Mouse (Mus musculus) embryonic facial prominence, embryonic 11.5 days (tissue): ENCODE data around the gene Cyb5r3. TPM values are rescaled to one million over a fixed set of nuclear protein-coding genes. Genes with fewer than 3 reads are reported as not detected.

Experiments used
- ATAC-seq: fragments of 200-750 bp; cut with Nextera tagmentation; replicated peaks from 2 replicates; pipeline ENCODE4 v1.8.0; 2017; ENCODE audit warnings: low read depth; ENCODE audit not compliant: insufficient number of reproducible peaks, low FRiP score, low TSS enrichment
- DNase-seq: peaks from one replicate; pipeline ENCODE4 v3.0.0-alpha.2; 2015; ENCODE audit warnings: low spot score
- H3K27ac ChIP-seq: fragments of 300-500 bp; sonication (generic); replicated peaks from 2 replicates; pipeline ENCODE4 v1.5.1; 2014; ENCODE audit warnings: mild to moderate bottlenecking, low read depth, low read length, control low read depth
- H3K27me3 ChIP-seq: fragments of 300-500 bp; sonication (generic); 2 replicates; pipeline ENCODE4 v1.6.1; 2014; ENCODE audit warnings: mild to moderate bottlenecking, low read length, moderate library complexity, mixed read lengths; ENCODE audit not compliant: control insufficient read depth, insufficient read depth
- H3K36me3 ChIP-seq: fragments of 300-500 bp; sonication (generic); replicated peaks from 2 replicates; pipeline ENCODE4 v1.6.1; 2014; ENCODE audit warnings: low read depth, mild to moderate bottlenecking, low read length, moderate library complexity, mixed read lengths; ENCODE audit not compliant: control insufficient read depth, insufficient read depth
- H3K4me1 ChIP-seq: fragments of 300-500 bp; sonication (generic); 2 replicates; pipeline ENCODE4 v1.6.1; 2014; ENCODE audit warnings: low read length, mixed read lengths; ENCODE audit not compliant: control insufficient read depth, insufficient read depth
- H3K4me2 ChIP-seq: fragments of 300-500 bp; sonication (generic); 2 replicates; pipeline ENCODE4 v1.6.1; 2014; ENCODE audit warnings: low read depth, mild to moderate bottlenecking, control low read depth, low read length, moderate library complexity
- H3K4me3 ChIP-seq: fragments of 300-500 bp; sonication (generic); 2 replicates; pipeline ENCODE4 v1.5.1; 2014; ENCODE audit warnings: low read depth, low read length, control low read depth
- H3K9ac ChIP-seq: fragments of 300-500 bp; sonication (generic); replicated peaks from 2 replicates; pipeline ENCODE4 v1.6.1; 2014; ENCODE audit warnings: mild to moderate bottlenecking, control low read depth, low read length
- H3K9me3 ChIP-seq: fragments of 300-500 bp; sonication (generic); replicated peaks from 2 replicates; pipeline ENCODE4 v1.6.1; 2016; ENCODE audit warnings: mild to moderate bottlenecking, low read length, inconsistent platforms, mixed read lengths; ENCODE audit not compliant: control insufficient read depth
- WGBS: fragments of 180-500 bp; shearing (Covaris S2); extraction: QIAGEN DNeasy Blood & Tissue Kit; methylation state at CpG from one replicate; pipeline ENCODE4 v1.1.7; 2014; 5-methylcytosine and 5-hydroxymethylcytosine counted together
- polyA plus RNA-seq: library from polyadenylated mRNA; unstranded; fragments of >200 nt; fragmentation: Nextera tagmentation; extraction: Ambion mirVana; gene quantifications from 2 replicates; pipeline ENCODE4 v1.2.1, GENCODE M21; 2014

Cyb5r3 gene
- polyA plus RNA-seq, 1 experiment from 2014 or later: 106 TPM

DNA sequence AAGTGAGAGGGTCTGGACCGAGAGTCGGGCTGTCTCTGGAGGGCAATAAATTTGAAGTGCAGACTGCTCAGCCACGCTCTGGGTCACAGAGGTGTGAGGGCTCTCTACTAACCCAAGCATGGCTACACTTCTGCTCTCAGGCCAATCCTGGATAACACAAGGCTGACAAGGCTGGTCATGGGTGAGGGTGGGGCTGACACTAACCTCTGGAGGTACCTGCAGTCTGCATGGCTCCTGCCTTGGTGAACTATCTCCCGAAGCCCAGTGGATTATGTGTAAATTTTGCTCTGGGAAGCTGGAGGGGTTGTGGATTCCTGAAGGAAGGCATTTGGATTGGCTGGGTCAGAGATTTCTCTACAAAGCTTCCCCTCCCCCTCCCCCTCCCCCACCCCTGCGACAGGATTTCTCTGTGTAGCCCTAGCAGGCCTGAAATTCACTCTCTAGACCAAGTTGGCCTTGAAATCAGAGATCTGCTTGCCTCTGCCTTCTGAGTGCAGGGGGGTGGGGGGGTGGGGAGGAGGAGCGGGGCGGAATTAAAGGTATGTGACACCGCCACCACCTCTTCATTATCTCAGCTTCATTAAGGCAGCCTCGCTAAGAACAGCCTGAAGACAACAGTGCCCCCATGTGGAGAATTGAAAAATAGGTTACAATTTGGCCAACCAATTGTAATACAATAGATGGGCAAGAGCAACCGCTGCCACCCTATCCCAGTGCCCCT, 32.5 kb upstream of the Cyb5r3 start:
- Histone ChIP-seq H3K27me3 (no peaks in the 10 kb centered on the region), H3K4me2 (no peak overlapping the region), H3K36me3 (no peaks in the 10 kb centered on the region), H3K4me1 (no peaks in the 10 kb centered on the region), H3K27ac (no peak overlapping the region), H3K9me3 (no peaks in the 10 kb centered on the region), H3K4me3 (no peak overlapping the region), H3K9ac (no peak overlapping the region)
- WGBS: 26% methylated on average over 10 of the region's 10 CpGs
- DNase-seq (peak; percentile 74), ATAC-seq (no peak; the same call in 1 of the 2 replicates)

DNA sequence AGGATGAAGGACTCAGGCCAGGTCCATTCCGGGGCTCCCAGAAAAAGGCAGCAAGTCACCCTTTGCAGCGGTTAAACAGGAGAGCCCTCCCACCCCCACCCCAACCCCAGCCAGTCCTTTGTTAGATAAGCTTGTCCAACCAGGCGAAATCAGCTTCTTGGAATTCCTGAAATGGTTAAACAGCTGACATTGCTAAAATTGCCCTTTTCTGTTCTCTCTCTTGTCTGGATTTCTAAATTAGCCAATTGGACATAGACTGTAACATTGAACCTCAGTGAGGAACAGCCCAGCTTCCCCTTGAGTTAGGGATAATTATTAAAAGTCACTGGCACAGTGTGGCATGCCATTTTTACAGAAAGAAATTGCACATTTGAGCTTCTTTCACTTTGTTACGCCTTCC, 30.0 kb upstream of the Cyb5r3 start:
- Histone ChIP-seq H3K4me1 (no peaks in the 10 kb centered on the region), H3K4me2 (no peak overlapping the region), H3K27ac (no peak overlapping the region), H3K27me3 (no peaks in the 10 kb centered on the region), H3K4me3 (no peak overlapping the region), H3K9me3 (no peaks in the 10 kb centered on the region), H3K36me3 (no peaks in the 10 kb centered on the region), H3K9ac (no peak overlapping the region)
- WGBS: 77% methylated on average over 4 of the region's 4 CpGs
- no peak for ATAC-seq
- no peak for DNase-seq

DNA sequence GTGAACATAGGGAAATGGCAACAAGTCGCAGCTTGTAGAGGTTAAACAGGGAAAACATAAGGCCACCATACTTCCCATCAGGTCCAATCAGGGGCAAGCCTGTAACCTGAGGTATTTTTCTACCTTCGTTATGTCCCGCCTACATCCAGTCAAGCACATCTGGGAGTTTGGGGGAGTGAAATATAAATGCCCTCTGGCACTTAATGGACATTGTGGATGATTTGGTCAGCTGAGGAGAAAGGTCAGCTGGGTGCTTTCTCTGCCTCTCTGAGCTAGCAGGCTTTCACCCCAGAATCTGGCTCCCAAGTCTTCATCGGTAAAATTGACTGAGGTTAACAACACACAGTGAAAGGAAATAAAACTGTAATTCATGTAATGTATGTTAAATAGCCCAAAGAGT, 21.0 kb upstream of the Cyb5r3 start:
- H3K36me3 ChIP-seq: no peaks in the 10 kb centered on the region
- H3K27me3 ChIP-seq: no peaks in the 10 kb centered on the region
- ATAC-seq (no peak), DNase-seq (no peak)
- H3K4me2 ChIP-seq: no peak overlapping the region
- no peak overlapping the region for H3K9ac ChIP-seq
- H3K27ac ChIP-seq: no peak overlapping the region
- H3K4me3 ChIP-seq: no peak overlapping the region
- H3K9me3 ChIP-seq: no peaks in the 10 kb centered on the region
- H3K4me1 ChIP-seq: no peaks in the 10 kb centered on the region
- WGBS: 93% methylated on average over 4 of the region's 4 CpGs

DNA sequence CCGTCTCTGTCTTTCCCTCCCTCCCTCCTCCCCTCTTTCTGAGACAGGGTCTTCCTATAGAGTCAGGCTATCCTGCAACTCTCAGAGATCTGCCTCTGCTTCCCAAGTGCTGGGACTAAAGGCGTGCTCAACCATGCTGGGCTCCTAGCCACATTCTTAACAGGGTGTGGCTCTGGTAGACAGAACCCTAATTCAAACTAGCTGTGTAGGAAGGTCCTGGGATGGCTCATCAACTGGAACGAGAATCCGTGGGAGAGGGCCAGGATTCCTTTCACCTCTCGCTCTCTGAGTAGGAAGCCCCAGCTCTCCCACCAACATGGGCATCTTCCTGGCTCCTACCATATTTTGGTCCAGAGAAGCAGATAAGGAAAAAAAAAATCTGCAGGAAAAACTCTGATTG, 10.0 kb upstream of the Cyb5r3 start:
- ATAC-seq (no peak), DNase-seq (no peak)
- Histone ChIP-seq H3K4me1 (no peaks in the 10 kb centered on the region), H3K27ac (no peak overlapping the region), H3K9me3 (no peaks in the 10 kb centered on the region), H3K9ac (no peak overlapping the region), H3K27me3 (no peaks in the 10 kb centered on the region), H3K36me3 (no peaks in the 10 kb centered on the region), H3K4me3 (no peak overlapping the region), H3K4me2 (no peak overlapping the region)
- WGBS: 82% methylated on average over 5 of the region's 5 CpGs

DNA sequence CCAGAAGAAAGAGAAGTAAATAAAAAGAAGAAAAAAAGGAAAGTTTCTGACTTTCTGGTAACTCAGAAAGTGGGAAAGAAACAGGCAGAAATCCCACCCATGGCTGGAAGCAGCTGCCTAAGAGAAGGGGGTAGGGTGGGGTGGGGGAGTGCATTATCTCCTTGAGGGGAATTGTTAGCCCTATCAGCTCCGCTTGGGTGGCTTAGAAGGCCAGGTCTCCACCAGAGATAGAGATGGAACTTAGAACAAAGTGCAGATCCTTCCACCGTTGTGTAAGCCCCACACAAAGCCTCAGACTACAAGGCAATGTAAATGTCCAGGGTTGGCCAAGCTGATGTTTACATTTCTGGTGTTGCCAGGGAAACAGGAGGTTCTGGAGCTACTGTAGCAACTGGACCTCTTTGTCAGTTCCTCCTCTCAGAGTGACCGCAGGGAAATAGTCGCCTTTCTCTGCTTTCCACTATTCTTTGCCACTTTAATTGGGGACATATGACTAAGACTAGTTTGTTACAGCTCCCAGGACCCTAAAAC, 9.5 kb upstream of the Cyb5r3 start:
- Histone ChIP-seq H3K4me2 (no peak overlapping the region), H3K27me3 (no peaks in the 10 kb centered on the region), H3K36me3 (no peaks in the 10 kb centered on the region), H3K9ac (no peak overlapping the region), H3K4me1 (no peaks in the 10 kb centered on the region), H3K9me3 (no peaks in the 10 kb centered on the region), H3K4me3 (no peak overlapping the region), H3K27ac (no peak overlapping the region)
- ATAC-seq (no peak), DNase-seq (no peak)
- WGBS: 68% methylated on average over 4 of the region's 4 CpGs

DNA sequence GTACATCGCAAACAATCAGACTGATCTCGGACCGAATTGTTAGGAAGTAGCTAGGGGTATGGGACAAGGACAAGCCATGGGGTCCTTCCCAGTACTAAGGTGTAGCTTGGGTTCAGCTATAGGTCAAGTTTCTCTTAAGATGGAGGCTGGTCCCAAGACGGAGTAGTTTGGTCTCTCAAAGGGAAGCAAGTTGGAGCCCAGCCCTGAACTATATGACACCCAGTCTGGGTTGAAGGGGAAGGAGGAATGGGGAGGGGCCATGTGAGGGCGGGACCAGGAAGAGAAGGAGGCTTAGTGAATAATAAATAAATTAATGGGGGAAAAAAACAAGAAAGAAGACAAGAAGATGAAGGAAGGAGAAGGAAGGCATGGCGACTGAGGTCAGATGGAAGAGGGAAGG, 7.6 kb upstream of the Cyb5r3 start:
- Histone ChIP-seq H3K4me3 (no peak overlapping the region), H3K36me3 (no peaks in the 10 kb centered on the region), H3K9ac (no peak overlapping the region), H3K27ac (no peak overlapping the region), H3K4me2 (no peak overlapping the region), H3K4me1 (no peaks in the 10 kb centered on the region), H3K9me3 (no peaks in the 10 kb centered on the region), H3K27me3 (no peaks in the 10 kb centered on the region)
- DNase-seq (no peak), ATAC-seq (no peak)
- 79% methylated on average over 6 of the region's 6 CpGs for WGBS

DNA sequence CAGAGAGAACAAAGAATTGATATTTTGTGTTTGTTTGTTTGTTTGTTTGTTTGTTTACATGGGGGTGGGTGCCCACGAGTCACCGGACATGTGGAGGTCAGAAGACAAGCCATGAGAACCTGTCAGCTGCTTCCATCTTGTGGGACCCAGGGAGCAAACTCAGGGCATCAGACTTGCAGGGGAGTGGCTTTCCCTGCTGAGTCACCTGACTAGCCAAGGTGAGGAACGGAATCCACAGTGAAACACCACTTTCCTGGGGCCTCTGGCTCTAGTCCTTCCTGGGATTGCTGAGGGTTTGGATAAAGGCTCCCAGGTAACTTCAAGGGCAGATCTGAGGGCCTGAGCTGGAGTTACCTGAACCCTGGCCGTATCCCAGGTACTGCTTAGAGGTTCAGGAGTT, 4.3 kb upstream of the Cyb5r3 start:
- H3K4me1 ChIP-seq: peaks cover 2% of the 10 kb centered on the region; the same call in 1 of the 2 replicates
- H3K9ac ChIP-seq: no peak overlapping the region
- no peak overlapping the region for H3K4me3 ChIP-seq
- WGBS: 81% methylated on average over 4 of the region's 4 CpGs
- no peak overlapping the region for H3K27ac ChIP-seq
- DNase-seq (no peak), ATAC-seq (no peak)
- H3K4me2 ChIP-seq: no peak overlapping the region
- no peaks in the 10 kb centered on the region for H3K36me3 ChIP-seq
- no peaks in the 10 kb centered on the region for H3K27me3 ChIP-seq
- H3K9me3 ChIP-seq: no peaks in the 10 kb centered on the region

DNA sequence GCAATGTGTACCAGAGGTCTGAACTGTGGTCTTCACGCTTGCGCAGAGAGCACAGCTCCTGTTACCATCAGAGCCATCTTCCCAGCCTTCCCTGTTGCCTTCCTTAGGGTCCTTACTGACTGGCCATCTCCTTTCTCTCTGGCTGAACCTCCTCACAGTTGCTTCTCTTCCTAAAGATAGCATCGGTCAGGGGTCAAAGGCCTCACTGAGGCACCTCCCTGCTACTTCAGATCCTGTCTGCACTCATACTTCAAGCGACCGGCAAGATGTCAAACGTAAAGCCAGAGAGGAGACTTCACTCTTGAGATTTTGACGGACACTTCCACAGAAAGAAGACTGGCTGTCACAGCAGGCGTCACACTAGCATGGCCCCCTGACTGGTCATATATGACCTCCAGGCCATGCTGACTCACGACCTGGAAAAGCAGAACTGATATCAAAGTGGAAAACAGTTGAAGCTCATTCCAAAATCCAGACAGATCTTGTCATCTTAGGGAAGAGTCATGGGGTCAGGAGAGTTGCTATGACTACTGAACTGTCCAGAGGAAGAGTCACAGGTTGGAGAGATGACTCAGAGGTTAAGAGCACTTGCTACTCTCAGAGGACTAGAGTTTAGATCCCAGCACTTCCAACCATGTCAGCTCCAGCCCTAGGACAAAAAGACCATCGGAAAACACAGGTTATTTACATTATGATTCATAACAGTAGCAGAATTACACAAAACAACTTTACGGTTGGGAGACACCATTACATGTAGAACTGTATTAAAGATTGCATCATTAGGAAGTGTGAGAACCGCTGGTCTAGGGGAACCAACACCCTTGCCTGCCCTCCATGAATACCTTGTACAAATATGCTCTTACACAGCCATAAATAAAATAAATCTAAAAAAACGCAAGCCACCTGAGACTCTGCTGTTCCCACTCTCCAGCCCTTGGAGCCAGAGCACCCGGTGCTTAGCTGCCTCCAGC, 1.8 kb upstream of the Cyb5r3 start:
- Histone ChIP-seq H3K4me3 (no peak overlapping the region), H3K4me2 (no peak overlapping the region), H3K9me3 (no peaks in the 10 kb centered on the region), H3K9ac (no peak overlapping the region), H3K36me3 (no peaks in the 10 kb centered on the region), H3K27me3 (no peaks in the 10 kb centered on the region), H3K4me1 (peaks cover 2% of the 10 kb centered on the region; the same call in 1 of the 2 replicates), H3K27ac (no peak overlapping the region)
- ATAC-seq (no peak), DNase-seq (no peak)
- 89% methylated on average over 14 of the region's 14 CpGs for WGBS
